Mouse (Mus musculus) brain, embryonic 14.5 days (tissue): ENCODE results near the gene Prr5l.

Experiments used
- CTCF ChIP-seq: fragments of 200-500 bp; IDR thresholded peaks from 2 replicates; pipeline ENCODE4 v1.5.1; 2012; ENCODE audit warnings: inconsistent platforms, mild to moderate bottlenecking, moderate library complexity, borderline replicate concordance; ENCODE audit not compliant: insufficient read depth, insufficient read length; ENCODE audit errors: extremely low read depth
- POLR2A ChIP-seq: fragments of 200-500 bp; IDR thresholded peaks from 2 replicates; pipeline ENCODE4 v1.6.1; 2012; ENCODE audit warnings: mild to moderate bottlenecking, inconsistent platforms, borderline replicate concordance; ENCODE audit not compliant: poor library complexity, insufficient read depth, insufficient read length, severe bottlenecking; ENCODE audit errors: extremely low read depth

DNA sequence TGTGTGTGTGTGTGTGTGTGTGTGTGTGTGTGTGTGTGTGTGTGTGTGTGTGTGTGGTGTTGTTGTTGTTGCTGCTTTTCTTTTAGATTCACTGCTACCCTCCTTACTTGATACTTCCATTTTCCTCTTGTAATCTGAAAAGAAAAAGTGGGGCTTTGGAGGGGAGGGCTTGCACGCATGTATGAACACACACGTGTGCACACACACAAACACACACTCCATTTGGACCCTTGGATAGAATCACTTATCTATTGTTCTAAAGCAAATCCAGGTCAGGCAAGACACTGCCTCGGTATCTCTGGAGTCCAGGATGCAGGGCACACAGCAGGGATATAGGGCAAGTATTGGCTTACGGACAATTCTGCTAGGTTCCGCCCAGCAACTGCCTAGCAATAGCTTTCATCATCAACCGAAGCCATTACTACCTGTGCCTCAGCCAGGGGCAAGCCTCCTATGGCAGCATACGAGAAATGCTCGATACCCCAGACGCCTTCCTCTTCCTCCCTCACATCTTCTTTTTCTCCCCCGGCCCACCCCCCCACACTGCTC, 159.4 kb downstream of the Prr5l start:
- TF ChIP-seq CTCF = no peak
- no peak for TF ChIP-seq POLR2A
